Mouse (Mus musculus): ENCODE measurements around the gene Aga.

GRCm38 (mm10) chr8:53539585-53539984 is 28.1 kb downstream of the Aga start:
- TF ChIP-seq GATA1 (IDR thresholded peaks at IDR 0.05; ENCODE audit: borderline replicate concordance, low read length) (no peak), FLI1 (IDR thresholded peaks at IDR 0.05; ENCODE audit: low read length) (no peak)

All from megakaryocyte, embryonic 14.5 days (primary cell).